Mouse (Mus musculus): Measurements from ENCODE around the gene Slc6a11.

DNA sequence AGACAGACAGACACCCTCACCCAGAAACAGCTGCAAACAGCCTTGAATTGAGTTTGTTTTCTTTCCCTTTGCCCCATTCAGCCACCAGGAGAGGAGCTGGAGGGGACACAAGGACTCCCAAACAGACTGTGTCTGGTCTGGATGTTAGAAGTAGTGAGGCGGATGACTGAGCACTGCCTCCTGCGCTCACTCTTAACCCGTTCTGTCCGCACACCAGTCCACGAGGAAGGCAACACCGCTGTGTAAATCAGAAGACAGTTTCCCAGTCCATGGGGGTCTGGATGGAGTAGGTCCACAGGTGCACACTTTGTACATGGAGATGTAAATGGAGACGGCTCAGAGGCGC lies 43.0 kb downstream of the Slc6a11 start:
- TF ChIP-seq CTCF (IDR thresholded peaks at IDR 0.05) (no peak), EP300 (IDR thresholded peaks at IDR 0.05; ENCODE audit: insufficient read depth, low read depth, low read length) (no peak)
